Mouse (Mus musculus) frontal cortex, adult (tissue): ENCODE measurements at regions not wholly inside any gene's neighbourhood (a gene's known extent, or its start where the extent isn't known, plus 50 kb on each side); places are given as distances from the start of the nearest gene placed in this dataset.

ENCODE experiments used
- ATAC-seq: cut with Nextera tagmentation; 2 replicates; pipeline ENCODE4 v1.9.2; 2017; ENCODE audit warnings: mild to moderate bottlenecking, moderate library complexity, mixed read lengths; ENCODE audit not compliant: low TSS enrichment

DNA sequence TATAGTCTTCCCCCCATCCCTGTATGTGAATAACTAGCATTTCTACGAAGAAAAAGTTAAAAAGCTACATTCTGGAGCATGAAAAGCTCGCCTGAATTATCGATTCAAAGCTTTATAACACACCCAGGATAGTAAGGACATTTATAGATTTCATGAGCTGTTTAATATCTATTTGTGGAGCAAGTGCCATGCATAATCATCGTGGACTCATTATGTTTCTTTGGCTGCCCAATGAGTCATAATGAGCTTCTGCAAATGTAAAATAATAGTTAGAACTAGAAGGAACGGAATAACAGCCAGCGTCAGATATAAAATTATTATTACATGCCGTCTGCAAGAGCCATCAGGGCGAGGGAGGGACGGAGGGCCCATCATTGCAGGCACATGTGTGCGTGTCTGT, 292.4 kb downstream of the Cd83 start:
- no peak for ATAC-seq

DNA sequence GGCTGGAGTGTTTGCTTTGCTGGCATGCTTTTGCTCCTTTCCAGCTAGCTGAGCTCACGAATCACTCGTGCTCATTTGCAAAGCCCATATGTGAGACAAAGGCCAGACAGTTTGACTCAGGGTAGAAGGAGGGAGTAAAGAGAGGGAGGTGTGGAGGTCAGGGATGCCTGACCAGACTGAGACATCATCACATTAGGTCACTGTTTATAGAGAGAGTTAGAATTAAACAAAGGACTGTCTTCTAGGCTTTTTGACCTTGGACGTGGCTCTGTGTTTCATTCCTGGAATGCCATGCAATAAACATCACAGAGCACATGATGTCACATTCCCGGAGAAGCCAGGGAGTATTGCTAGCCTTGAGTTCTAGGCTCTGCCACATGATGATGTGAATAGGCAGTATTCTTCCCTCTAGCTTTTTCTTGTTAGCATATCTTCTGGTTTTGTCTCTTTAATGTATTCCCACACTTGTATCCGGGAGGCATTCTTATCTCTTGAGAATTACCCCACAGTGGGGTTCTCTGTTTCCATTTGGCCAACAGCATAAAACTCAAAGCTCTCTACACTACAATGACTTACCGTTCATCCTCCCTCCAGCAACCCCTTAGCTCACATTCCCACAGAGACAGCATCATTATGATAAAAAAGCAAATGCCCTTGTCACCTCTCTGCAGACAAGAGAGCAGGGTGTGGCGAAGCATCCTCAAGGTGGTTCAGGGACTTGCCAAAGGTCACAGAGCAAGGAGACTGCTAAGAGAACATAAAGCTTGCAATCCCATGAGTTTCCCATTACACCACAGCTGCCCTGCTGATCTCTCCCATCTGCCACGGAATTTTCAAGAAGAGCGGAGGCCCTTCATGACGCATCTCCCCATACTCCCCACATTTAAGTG, 301.3 kb downstream of the Cd83 start:
- no peak for ATAC-seq

DNA sequence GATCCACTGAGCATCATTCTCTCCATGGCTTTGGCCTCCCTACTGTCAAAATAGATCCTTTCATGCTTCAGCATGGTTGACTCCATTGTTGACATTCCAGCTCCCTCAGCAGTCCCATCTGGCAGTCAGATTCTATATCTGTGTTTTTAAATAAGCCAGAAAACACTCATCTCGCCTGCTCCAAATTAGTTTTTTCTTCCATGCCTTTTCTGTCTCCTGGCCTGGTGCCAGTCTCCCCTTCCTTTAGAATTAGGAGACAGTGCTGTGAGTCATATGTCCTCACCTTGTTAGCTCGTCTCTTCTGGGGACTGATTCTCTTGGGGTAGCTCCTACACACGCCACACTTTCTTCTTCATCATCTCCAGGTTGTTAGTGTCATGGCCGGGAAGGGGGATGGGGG, 302.2 kb downstream of the Cd83 start:
- ATAC-seq: peak; percentile 65; the same call in 1 of the 2 replicates

DNA sequence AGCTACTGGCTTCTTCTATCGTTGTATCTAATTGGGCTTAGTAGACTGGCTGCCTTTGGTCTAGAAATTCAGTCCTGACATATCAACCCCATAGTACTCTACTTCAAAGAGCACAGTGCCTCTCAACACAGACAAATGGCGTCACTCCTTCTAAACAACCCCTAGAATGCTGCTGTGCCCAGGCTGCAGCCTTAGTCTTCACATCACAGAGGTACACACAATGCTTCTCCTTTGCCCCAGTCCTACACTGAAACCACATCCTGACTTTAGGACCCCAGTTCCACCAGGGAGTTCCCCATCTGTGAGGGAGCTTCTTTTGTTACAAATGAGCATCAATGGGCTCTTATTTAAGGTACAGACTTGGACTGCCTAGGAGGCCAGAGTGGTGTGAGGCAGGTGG, 312.6 kb downstream of the Cd83 start:
- ATAC-seq: no peak

DNA sequence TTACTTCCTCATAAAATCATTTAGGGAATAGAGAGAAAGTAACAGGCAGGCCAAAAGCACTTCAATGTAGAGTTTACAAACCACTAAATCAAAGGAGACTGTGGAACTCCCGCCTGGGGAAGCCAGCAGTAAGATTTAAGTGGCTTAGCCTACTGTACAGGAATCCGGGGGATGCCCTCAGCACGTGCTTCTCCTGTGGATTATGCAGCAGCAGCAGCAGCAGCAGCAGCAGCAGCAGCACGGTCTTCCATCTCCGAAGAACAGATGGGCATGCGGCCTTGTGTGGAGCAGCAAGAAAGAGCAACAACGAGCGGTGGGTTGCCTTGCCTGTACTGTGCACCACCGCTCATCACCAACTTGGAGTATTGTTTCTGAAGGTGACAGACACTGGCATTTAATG, 314.9 kb downstream of the Cd83 start:
- ATAC-seq: no peak

DNA sequence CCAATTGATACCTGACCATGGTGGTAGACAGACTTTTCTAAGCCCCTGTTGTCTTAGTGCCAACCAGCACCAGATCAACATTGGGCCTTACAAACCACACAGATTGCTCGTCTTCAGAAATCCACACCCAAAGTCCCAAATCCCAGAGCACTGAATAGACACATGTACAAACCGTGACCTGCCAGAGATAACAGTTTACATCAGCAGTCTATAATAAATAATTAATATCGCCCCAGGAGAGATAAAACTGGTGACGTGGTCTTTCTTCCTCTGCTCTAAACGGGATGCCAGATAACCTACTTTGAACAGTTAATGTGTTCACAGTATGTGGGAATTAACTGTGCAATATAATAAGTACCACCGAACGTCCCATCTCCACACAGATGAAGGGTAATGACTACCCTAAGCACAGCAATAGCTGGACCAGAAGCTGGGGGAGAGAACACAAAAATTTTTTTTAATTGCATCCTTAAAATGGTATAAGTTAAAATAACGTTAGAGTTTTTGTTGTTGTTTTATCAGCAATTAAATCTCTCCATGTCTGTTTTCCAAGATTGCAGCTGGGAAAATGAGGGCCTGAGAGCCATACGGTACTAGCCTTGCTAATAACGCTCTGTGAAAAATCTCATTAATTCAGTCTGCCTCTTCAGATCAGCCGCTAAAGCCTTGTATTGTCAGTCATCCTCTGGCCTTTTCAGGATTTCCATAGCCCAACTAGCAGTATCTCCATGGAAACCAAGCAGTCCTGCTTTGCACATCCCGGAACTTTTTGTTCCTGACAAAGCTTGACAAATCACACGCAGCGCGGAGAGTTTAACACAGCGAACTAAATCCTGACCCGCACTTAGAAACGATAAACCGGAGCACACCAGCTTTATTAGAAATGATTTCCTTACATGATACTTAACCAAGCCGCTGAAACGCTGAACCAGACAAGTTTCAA, 315.8 kb downstream of the Cd83 start:
- peak; percentile 87 for ATAC-seq

DNA sequence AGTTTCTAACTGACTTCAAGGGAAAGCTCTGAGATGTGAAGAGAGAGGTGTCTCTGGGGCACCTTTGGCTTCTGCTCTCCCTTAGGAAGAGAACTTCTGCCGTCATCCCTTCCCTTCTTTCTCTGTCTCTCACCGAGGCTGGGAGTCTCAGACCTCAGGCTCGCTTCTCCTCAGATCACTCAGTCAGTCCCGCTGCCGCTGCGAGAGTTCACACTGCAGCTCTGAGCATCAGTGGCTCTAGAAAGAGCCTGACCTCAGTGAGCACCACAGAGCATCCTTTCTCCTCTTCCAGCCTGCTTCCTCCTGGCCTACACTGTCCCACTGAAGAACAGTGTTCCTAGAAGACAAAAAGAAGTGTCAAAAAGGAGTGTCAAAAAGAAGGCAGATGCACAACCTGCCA, 316.6 kb downstream of the Cd83 start:
- ATAC-seq: no peak; the same call in 1 of the 2 replicates

DNA sequence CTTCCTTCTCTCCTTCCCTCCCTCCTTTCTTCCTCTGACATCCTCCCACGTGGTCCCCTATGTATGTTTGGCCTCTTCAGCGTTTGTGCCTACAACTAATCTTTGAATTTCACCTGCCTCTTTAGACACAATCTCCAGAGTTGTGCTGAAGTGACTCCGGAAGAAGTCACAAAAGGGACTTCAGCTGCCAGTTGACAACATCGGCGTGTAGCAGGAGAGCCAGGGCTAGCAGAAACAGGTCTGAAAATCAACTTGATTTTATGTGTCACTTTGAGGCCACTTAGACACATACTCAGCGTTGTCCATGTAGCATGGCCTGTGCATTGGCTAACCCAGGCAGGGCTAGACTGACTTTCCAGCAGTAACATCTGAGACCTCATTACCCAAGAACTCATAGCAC, 317.2 kb downstream of the Cd83 start:
- no peak for ATAC-seq

DNA sequence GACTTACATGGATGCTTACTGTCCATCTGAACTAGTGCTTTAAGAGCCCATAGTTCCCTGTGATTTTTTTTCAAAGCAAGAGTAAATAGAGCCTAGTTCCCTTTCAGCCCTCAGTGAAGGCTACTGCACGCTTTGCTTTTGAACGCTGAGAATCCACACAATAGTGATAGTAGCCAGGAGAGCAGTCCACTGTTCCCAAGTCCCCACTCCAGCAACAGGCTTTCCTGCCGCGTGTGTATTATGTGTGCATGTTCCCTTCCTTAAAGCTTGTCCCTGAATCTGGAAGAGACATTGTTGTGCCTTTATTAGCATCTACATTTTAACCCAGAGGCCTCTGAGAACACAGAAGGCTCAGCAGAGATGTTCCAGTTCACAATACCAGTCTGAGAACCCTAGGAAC, 317.7 kb downstream of the Cd83 start:
- ATAC-seq: no peak

DNA sequence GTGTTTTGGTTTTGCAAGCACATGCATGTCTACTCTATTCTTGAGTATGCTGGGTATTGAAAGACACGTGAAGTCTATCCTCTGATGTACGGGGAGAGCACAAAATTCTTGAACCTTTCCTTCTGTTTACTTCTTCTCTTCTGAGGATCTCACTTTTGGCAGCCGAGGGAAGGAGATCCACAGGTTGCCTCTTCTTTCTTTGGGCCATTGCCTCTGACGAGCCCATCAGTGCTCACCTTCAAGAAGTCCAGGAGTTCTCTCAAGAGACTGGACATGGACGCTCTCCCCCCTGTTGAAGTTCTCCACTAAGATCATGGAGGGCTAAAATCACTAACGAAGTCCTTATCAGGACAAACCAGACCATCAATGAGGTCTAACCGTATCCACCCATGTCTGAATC, 318.8 kb downstream of the Cd83 start:
- no peak for ATAC-seq

DNA sequence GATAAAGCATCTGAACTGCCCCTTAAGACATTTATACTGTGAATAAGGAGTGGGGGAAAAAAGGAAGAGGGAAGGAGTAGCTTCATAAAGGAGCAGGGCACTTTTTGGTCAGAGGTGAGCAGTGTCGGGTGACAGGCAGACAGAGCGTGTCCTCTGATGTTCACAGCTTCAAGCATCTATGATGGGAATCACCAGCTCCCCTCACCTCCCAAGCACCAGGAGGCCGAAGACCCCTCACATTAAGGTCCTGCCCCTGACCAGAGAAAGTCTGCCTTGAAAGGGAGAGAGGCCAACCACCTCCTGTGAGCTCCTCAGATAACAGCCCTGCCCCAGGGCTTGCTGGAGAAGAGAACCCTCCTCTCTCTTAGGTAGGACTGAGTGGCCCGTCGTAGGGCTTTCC, 320.6 kb downstream of the Cd83 start:
- no peak for ATAC-seq

DNA sequence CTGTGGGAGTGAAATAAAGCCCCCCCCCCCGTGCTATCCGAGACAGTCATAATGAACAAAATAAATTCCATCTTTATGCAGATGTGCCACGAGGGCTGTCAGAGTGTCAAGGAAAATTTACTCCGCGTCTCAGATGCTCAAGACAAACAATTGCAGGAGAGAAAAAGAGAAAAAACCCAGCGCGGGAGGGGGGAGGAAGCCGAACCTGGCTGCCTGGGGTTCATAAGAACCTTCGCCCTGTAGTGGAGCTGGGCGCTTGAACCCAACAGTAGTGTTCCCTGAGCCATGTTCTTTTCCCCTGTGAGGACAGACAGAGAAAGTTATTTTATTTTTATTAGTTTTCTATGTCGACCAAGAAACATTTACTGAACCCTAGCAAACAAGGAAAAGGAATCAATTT, 324.1 kb downstream of the Cd83 start:
- no peak for ATAC-seq

DNA sequence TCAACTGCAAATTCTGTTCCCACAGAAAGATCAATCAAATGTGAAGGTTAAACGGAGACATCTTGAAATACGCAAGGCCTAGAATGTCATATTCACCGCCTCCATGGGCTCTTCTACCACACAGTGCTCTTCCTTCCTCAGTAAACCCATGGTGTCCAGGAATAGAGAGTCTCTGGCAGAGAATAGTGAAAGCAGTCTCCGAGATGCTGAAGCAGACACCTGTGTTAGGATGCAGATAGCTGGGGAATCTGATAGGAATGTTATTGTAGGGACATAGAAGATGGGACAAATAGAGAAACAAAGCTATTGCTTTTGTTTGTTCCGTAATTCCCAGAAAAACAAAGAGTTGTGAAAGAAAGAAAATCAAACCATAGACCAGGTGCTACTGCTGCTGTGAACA, 328.5 kb downstream of the Cd83 start:
- no peak for ATAC-seq

DNA sequence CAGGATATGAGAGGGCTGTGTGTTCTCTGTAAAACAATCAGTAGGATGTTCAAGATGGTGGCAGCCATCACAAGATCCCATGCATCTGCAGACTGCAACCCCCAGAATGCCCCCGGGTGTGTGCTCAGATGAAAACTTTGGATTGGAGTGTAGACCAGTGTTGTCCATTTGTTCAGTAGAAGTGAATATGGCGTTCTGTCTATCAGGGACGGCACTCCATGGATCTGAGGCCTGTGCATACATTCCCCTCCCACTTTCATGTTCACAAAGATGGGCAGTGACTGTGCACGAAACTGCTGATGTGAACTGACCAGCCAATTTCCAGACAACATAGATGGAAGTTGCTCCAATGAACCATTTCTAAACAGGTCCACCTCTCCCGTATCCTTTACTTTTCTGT, 330.3 kb downstream of the Cd83 start:
- no peak for ATAC-seq

DNA sequence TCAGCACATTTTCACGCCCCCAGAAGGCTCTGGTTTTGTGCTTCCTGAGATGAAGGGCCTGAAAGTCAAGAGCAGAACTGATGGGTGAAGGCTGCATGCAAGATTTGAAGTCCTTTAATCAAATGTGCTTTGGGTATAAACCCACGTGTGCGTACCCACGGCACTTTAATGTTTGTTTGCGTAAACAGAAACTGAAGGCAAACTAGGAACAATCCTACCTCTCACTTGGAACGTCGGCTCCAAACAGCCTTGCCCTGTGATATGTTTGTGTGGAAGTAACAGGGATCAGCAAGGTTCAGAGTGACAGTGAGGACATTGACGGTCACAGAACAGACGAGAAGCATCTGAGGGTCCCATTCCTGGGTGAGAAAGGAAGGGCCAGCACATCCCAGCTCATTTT, 333.3 kb downstream of the Cd83 start:
- no peak for ATAC-seq

DNA sequence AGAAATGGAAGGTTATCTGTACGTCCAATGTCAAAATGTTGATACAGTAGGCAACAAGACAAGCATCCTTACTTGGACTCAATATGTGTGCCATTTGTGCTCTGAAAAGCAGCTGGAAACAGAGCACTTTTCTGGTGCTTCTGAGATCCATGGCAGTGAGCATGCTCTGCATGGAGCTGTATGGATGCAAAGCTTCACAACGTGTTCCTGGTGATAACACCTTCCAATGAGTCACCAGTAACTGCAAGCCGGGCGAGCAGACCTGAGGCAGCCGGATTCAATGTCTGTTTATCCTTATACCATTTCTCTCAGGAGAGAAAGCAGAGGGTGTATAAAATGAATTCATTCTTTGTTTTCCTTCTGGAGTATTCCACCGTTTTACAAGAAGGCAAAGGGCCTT, 334.3 kb downstream of the Cd83 start:
- peak; percentile 81 for ATAC-seq

DNA sequence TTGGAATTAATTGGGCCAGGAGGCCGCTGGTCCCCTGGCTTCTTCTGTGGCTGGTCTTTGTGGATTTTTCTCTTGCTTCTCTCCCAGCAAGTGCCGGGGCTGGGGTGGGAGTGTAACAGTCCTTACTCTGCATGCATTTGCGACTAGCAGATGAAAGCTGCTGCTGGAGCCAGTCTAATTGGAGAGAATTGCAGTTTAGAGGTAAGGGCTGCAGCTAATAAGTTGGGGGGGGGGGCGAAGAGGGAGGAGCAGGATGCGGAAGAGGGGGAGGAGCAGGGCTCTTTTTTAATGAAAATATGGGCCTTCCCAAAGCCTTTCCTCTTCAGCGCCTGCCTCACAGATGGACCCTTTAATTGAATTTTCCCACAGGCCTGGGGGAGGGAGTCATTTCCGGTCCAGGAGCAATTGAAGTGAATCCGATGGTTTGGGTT, 336.7 kb downstream of the Cd83 start:
- ATAC-seq: no peak

DNA sequence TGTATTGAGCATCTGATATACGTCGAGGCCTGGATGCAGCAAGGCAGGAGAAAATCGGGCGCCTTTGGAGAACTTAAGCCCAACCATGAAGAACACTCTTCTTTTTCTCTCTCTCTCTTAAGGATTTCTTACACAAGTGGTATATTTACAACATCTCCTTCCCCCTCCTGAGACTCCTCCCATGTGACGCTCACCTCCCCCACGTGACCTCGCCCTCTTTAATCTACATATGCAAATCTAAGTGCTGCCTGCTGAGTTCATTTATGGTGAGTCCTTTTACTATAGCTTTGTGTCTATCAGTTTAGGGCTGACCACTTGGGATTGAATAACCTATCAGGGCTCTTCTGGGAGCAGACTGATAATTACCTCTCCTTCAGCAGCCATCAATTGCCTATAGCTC, 337.4 kb downstream of the Cd83 start:
- no peak for ATAC-seq

DNA sequence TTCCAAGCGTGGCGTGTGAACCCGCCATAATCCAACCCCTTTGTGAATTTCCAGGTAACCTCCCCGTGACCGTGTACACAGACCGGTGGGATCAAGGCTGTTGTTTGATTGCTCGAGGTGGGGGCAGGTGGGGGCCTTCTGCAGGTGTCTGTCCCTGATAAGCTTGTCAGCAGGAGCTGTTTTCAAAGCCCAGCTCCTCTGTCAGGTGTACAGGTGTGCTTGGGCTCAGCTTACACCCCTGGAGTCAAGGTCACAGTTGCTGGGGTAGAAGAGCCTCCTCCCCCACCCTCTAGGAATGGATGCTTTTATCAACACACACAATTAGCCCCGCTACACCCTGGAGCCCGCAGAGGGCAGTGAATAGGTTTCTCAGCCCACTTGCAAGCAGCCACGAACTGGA, 341.6 kb downstream of the Cd83 start:
- ATAC-seq: no peak

DNA sequence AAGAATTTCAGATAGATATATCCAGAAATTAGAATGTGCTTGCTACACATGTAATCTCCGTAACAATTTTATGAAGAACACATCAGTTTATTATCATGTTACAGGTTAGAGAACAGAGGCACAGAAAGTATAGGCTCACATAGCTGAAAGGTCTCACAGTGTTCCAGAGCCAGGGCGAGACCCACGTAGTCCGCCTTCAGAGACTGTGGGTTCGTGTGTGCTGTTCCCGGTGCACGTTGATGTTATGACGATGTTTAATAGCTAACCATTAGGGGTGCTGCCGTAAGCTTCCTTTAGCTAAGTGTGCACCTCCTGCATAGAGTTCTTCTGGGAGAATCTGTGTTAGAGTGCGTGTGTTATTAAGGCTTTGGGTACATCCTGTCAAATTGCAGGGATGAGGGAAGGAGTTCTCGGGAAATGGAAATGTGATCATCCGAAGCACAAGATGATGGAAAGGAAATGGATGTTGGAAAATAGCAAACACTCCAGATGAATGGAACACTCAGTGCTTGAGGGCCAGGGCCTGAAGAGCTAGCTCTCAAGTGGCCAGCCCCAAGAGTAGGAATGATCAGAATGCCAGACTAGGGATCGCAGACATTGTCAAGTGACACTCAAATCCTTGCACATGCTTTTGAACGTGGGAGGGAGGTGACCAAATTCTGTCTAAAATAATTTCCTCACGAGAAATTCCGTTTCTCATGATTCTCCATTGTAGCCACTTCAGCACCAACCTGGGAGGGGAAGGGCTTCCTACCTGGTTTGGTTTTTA, 344.1 kb downstream of the Cd83 start:
- no peak for ATAC-seq

DNA sequence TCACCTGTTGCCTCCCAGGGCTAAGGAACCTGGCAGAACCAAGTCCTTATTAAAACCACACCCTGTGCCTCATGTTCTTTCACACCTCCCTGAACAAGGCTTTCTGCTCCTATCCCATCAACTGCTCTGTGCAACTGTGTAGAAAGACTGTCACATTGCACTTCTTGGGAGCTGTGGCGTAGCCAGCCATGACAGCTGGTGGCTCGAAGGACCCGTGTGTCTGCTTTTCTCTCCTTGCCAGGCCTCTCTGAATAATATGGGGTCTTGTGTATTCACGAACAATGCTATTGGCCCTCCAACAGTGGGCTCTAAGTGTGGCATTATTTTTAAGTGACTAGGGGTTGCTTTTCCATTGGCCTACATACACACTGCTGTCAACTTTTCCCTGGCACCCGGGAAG, 347.3 kb downstream of the Cd83 start:
- ATAC-seq: no peak

DNA sequence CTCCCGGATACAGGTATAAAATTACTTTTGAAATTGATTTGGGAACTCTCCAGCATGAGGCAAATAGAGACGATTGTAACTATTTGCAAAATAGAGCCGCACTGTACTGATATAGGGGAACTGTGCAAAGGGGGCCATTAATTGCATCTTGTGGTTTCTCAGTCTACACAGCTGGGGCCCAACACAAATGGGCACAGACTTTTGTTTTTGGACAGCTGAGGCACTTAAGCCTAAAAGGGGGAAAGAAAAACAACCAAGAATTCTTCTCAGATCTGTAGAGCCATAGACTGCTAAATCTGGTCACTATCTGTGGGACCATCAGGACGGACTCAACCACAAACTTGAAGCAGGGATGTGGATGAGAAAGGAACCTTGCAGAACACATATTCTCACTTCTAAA, 347.9 kb downstream of the Cd83 start:
- ATAC-seq: no peak
